Mouse (Mus musculus): ENCODE results near the gene Olfr49. TPM values are rescaled to one million over a fixed set of nuclear protein-coding genes. Genes with fewer than 3 reads are reported as not detected.

Olfr49 gene
- polyA plus RNA-seq, 1 experiment: not detected

DNA sequence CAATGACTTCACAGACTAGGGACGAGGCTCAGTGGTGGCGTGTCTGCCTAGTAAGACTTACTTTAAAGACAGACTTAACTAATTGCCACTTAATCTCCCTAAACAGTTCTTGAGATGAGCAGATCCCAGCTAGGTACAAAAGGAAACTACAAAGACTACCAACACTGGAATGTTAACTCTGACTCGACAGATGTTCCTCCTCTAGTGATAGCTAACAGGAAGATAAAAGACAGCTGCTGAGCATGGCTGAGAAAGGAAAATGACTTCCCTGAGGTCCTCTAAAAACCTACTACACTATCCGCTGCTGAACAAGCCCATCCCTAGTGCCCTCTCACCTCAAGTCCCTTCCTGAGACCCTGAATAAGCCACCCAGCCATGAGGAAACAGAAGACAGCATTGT lies 34.6 kb downstream of the Olfr49 start:
- Histone ChIP-seq H3K27ac (replicated peaks; ENCODE audit: low read depth, low read length) (no peak overlapping the region), H3K4me1 (ENCODE audit: control insufficient read depth, insufficient read depth, insufficient read length, low read length) (peaks cover 2% of the 10 kb centered on the region; the same call in 1 of the 2 replicates), H3K4me3 (ENCODE audit: insufficient read depth, low read depth, low read length) (no peak overlapping the region)

DNA sequence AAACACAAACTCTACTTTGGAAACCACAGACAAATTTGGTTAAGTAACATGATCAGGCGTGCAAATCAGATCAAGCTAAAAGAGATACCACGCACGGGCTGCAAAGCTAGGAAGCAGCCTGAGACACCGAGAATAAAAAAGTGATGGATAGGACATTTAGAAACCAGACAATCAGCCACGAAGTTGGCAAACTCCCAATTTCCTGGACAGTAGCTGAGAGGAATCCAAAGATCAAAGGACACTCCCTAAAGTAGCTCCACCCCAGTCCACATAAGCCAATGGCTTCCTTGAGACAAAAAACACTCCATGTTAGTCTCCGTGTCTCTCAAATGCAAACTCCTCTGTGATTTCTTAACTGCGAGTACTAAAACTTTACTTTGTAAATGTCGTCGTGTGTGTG lies 35.4 kb downstream of the Olfr49 start:
- H3K4me3 ChIP-seq (ENCODE audit: insufficient read depth, low read depth, low read length): no peak overlapping the region
- no peak overlapping the region for H3K27ac ChIP-seq (replicated peaks; ENCODE audit: low read depth, low read length)
- H3K4me1 ChIP-seq (ENCODE audit: control insufficient read depth, insufficient read depth, insufficient read length, low read length): peaks cover 2% of the 10 kb centered on the region; the same call in 1 of the 2 replicates

GRCm38 (mm10) chr14:54246232-54246631 lies 38.5 kb downstream of the Olfr49 start:
- H3K27ac ChIP-seq (replicated peaks; ENCODE audit: low read depth, low read length): no peak overlapping the region
- no peak overlapping the region for H3K4me3 ChIP-seq (ENCODE audit: insufficient read depth, low read depth, low read length)
- no peaks in the 10 kb centered on the region for H3K4me1 ChIP-seq (ENCODE audit: control insufficient read depth, insufficient read depth, insufficient read length, low read length)

- no peak overlapping the region for H3K27ac ChIP-seq (replicated peaks; ENCODE audit: low read depth, low read length)
- no peaks in the 10 kb centered on the region for H3K4me1 ChIP-seq (ENCODE audit: control insufficient read depth, insufficient read depth, insufficient read length, low read length)
- H3K4me3 ChIP-seq (ENCODE audit: insufficient read depth, low read depth, low read length): no peak overlapping the region
These were observed 40.6 kb downstream of the Olfr49 start for GRCm38 (mm10) chr14:54244183-54244582.

- Histone ChIP-seq H3K4me3 (ENCODE audit: insufficient read depth, low read depth, low read length) (no peak overlapping the region), H3K4me1 (ENCODE audit: control insufficient read depth, insufficient read depth, insufficient read length, low read length) (no peaks in the 10 kb centered on the region), H3K27ac (replicated peaks; ENCODE audit: low read depth, low read length) (no peak overlapping the region)
These were observed 44.2 kb downstream of the Olfr49 start for GRCm38 (mm10) chr14:54240542-54240941.

- Histone ChIP-seq H3K4me1 (ENCODE audit: control insufficient read depth, insufficient read depth, insufficient read length, low read length) (no peaks in the 10 kb centered on the region), H3K4me3 (ENCODE audit: insufficient read depth, low read depth, low read length) (no peak overlapping the region), H3K27ac (replicated peaks; ENCODE audit: low read depth, low read length) (no peak overlapping the region)
These were observed 45.6 kb downstream of the Olfr49 start for GRCm38 (mm10) chr14:54239002-54239736.

GRCm38 (mm10) chr14:54236881-54237280 lies 47.9 kb downstream of the Olfr49 start:
- Histone ChIP-seq H3K4me3 (ENCODE audit: insufficient read depth, low read depth, low read length) (no peak overlapping the region), H3K4me1 (ENCODE audit: control insufficient read depth, insufficient read depth, insufficient read length, low read length) (peaks cover 5% of the 10 kb centered on the region; the same call in 1 of the 2 replicates), H3K27ac (replicated peaks; ENCODE audit: low read depth, low read length) (no peak overlapping the region)

GRCm38 (mm10) chr14:54235825-54236540 lies 48.8 kb downstream of the Olfr49 start:
- Histone ChIP-seq H3K4me1 (ENCODE audit: control insufficient read depth, insufficient read depth, insufficient read length, low read length) (peaks cover 5% of the 10 kb centered on the region; the same call in 1 of the 2 replicates), H3K27ac (replicated peaks; ENCODE audit: low read depth, low read length) (no peak overlapping the region), H3K4me3 (ENCODE audit: insufficient read depth, low read depth, low read length) (no peak overlapping the region)

DNA sequence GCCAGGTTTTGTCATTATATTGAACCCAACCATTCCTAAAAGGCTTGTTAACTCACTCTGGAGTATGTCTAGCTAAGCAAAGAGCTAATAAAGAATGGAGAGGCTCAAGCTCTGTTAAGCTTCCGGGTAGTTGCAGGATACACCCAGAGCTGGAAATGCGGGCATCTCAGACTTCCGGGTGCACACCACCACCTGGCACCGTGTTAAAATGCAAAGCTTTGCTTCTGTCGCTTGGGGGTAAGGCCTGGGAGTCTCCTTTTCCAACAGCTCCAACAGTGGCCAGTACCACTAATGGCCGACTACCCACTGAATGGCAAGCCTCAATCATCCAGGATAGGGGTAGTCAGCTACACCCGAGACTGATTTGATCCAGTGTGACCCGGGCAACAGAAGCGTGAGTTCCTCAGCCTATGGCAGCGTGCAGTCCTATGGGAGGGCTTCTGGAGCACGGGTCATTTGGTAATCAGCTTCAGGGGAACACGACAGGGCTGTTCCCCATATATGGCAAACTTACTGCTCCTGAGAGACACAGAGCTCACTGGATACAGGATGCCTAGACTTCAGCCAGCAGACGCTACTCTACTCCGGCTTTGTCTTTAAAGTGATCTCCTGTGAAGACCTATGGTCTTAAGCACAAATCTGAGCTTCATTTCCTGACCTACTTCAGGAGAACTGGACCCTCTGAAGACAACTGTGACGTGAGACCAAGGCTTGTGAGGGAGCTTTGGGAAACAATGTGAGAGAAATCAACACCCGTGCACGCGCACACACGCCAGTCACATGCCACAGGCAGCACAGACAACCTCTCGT lies 50.3 kb downstream of the Olfr49 start:
- Histone ChIP-seq H3K4me1 (ENCODE audit: control insufficient read depth, insufficient read depth, insufficient read length, low read length) (peaks cover 5% of the 10 kb centered on the region; the same call in 1 of the 2 replicates), H3K27ac (replicated peaks; ENCODE audit: low read depth, low read length) (peak overlapping the region; percentile 59), H3K4me3 (ENCODE audit: insufficient read depth, low read depth, low read length) (no peak overlapping the region)

DNA sequence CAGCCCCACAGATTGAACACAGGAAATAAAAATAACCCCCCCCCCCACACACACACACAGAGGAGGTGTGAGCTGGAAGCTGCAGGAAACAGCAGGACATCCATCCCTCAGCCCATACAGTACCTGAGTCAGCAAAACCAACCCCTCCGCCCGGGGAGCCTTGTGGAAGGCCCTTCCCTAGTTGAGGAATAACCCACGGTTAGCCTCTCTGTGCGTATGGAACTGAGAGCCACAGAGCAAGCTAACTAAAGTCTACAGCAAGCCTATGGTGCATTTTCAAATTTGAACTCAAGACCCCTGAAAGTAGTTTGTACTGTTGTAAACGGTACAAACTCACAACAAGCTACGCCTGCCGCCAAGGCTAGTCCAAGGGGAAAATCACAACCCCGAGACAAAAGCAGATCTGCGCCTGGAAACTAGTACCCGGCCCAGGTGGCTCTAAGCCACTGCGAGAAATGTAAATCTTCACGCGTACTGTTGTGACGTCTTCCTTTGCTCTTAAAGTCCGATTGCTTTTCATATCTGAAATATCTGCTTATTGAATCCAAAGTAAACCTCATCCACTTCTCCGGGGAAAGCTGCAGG lies 51.1 kb downstream of the Olfr49 start:
- H3K27ac ChIP-seq (replicated peaks; ENCODE audit: low read depth, low read length): peak overlapping the region; percentile 59
- peaks cover 5% of the 10 kb centered on the region; the same call in 1 of the 2 replicates for H3K4me1 ChIP-seq (ENCODE audit: control insufficient read depth, insufficient read depth, insufficient read length, low read length)
- H3K4me3 ChIP-seq (ENCODE audit: insufficient read depth, low read depth, low read length): peak overlapping the region; percentile 27

DNA sequence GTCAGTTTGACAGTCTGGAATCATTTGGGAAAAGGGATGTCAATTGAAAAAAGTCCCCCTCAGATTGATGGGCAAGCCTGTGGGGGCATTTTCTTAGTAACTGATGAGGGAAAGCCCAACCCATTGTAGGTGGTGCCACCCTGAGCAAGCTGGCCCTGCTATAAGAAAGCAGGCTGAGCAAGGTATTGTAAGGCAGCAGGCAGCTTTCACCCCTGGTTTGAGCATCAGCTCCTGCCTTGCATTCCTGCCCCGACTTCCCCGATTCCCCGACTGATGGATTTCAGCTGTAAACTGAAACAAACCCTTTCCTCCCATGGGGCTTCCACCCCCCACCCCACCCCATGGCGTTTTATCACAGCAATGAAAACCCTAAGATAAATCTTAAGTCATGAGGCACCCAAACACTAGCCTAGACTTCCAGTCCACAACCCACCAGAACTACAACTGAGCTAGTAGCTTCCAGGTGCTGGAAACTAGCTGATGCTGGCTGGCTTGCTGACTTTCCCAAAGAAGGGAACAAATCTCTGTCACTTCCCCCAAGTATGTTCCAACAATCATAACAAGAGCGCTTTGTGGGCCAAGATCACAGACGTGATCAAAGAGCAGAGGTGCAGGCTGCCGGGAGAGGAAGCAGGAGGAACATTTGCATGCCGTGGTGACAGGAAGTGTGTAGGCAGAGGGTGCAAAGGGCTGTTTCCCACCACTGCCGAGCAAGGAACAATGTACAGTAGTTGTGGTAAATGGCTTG lies 51.8 kb downstream of the Olfr49 start:
- H3K4me3 ChIP-seq (ENCODE audit: insufficient read depth, low read depth, low read length): peak overlapping the region; percentile 27; the same call in 1 of the 2 replicates
- H3K4me1 ChIP-seq (ENCODE audit: control insufficient read depth, insufficient read depth, insufficient read length, low read length): peaks cover 5% of the 10 kb centered on the region; the same call in 1 of the 2 replicates
- H3K27ac ChIP-seq (replicated peaks; ENCODE audit: low read depth, low read length): peak overlapping the region; percentile 72

DNA sequence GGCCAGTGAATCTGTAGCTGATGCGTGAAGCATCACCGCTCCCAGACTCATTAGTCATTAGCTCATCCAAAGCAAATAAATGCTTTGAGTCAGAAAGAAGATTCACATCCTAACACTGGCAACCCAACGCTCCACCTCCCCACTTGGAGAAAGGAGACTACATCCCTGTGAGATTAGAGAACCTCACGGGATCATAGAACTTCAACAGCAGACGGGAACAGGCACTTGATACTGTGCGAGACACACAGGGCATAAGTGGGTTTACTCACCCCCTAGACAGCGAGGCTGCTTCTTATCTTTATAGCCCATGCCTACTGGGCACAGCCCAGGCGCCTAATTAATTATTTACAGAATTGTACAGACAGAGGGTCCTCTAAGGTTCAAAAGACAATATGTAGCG lies 52.6 kb downstream of the Olfr49 start:
- Histone ChIP-seq H3K4me1 (ENCODE audit: control insufficient read depth, insufficient read depth, insufficient read length, low read length) (peaks cover 5% of the 10 kb centered on the region; the same call in 1 of the 2 replicates), H3K4me3 (ENCODE audit: insufficient read depth, low read depth, low read length) (no peak overlapping the region), H3K27ac (replicated peaks; ENCODE audit: low read depth, low read length) (no peak overlapping the region)

DNA sequence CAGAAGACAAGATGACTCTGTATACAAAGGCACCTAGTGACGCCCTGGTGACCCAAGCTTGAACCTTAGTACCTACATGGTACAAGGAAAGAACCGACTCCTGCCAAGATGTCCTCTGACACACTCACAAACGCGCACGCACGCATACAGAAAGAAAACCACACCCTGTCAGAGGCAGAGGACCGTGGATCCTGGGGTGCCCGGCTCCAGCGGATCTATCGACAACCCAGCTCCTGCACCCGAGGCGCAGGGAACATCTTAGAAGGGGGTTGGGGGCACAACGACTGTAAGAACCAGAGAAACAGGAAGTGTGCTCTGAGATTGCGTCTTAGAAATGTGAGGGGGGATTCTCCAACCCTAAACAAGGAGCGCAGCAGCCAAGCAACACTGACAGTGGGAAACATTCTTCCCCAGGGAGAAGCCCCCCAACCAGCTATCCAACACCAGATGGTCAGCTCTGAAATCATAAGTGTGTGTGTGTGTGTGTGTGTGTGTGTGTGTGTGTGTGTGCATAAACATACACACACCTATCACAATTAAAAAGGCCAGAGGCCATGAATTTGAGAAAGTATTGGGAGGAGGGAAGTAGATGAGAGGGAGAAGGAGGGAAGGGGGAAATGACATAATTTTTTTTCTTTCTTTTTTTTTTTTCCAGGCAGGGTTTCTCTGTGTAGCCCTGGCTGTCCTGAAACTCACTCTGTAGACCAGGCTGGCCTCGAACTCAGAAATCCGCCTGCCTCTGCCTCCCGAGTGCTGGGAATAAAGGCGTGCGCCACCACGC lies 53.4 kb downstream of the Olfr49 start:
- no peak overlapping the region for H3K27ac ChIP-seq (replicated peaks; ENCODE audit: low read depth, low read length)
- peaks cover 5% of the 10 kb centered on the region; the same call in 1 of the 2 replicates for H3K4me1 ChIP-seq (ENCODE audit: control insufficient read depth, insufficient read depth, insufficient read length, low read length)
- H3K4me3 ChIP-seq (ENCODE audit: insufficient read depth, low read depth, low read length): no peak overlapping the region
